Mouse (Mus musculus): ENCODE measurements around the gene Commd3.

Gene Commd3

DNA sequence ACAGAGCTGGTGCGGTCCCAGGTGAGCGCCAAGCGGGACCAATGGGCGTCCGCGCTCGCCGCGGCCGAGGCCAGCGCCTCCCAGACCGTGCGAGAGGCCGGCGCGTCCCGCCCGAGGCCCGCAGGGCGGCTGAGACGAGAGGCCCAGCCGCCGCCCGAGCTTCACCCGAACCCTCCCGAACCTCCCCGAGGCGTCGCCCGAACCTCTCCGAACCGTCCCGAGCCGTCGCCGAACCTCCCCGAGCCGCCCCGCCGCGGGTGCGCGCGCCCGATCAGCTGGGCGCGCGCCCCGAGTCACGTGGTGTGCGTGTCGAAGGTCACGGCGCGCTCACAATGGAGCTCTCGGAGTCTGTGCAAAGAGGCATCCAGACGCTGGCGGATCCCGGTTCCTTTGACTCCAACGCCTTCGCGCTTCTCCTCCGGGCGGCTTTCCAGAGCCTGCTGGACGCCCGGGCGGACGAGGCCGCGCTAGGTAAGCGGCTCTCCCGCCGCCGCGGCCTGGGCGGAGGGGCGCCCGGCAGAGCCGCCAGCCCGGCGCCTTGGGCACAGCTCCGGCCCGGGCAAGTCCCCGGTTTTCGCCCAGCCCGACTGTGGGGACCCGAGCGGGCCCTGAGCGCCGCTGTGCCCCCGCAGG, at the start of gene Commd3:
Gene Commd3, plus strand, starts transcription at position 252 of the 633 bp plus-strand sequence.
- DNase-seq (ENCODE audit: low read depth, low spot score): peak; percentile 92

DNA sequence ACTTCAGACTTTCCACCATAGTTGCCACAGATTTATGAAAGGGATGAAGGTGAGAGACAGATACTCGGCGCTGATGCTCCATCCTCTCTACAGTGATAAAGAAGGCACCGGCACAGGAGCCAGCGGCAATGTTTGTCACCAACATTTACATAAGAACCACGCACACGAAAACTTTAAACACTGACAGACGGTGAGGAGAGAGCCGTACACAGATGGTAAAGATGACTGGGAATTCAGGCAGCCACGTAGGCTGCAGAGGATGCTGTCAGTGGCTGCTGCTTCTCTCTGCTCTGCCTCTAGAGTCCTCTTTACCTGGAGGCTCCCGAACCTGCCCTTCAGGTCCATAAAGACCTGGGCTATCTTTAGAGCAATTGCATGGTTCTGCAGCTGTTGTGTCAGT, 49.0 kb upstream of the Commd3 start:
- DNase-seq (ENCODE audit: low read depth, low spot score): no peak

DNA sequence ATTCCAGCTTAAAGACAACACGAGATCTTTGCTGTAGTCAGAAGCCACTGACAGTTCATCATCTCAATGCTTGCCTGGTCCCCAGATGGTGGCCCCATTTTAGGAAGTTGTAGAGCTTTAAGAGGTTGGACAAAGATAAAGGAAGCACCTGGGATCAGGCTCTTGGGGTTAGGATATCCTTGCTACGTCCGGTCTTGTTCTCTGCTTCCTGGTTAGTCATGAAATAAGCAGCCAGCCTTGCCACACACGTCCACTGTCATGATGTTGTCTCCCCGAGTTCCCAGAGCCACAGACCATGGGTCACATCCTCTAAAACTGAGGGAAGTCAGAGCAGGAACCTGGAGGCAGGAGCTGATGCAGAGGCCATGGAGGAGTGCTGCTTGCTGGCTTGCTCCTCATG, 41.6 kb upstream of the Commd3 start:
- no peak for DNase-seq (ENCODE audit: low read depth, low spot score)

DNA sequence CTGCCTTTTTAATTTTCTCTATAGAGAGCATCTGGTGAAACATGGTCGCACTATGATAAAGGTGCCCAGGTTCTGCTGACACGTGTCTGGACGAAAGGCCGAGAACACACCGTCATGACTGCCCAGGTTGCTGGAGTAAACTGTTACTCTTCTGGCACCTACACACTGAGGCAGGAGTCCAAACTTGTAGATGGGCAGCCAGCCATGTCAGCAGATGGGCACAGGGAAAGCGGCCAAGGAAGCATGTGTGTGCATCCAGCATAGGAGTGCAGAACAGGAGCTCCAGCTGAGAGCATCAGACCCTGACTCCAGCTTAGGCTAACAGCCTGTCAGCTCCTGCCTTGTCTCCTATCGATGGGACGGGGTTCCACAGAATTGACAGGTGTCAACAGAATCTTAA, 37.1 kb upstream of the Commd3 start:
- DNase-seq (ENCODE audit: low read depth, low spot score): no peak

DNA sequence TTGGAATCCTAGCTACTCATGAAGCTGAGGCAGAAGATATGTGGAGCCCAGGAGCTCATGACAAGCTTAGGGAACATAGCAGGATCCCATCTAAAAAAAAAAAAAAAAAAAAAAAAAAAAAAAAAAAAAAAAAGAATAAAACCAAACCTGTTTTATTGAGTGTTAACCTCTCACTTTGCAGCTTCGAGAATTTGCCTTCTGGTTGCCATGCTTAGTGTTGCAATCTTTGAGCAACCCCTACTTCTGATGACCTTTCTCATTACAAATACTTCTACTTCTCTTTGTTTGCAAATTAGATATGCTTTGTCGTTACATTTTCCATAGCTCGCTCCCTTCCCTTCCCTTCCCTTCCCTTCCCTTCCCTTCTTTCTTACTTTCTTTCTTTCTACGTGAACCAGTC, 23.6 kb upstream of the Commd3 start:
- no peak for DNase-seq (ENCODE audit: low read depth, low spot score)

DNA sequence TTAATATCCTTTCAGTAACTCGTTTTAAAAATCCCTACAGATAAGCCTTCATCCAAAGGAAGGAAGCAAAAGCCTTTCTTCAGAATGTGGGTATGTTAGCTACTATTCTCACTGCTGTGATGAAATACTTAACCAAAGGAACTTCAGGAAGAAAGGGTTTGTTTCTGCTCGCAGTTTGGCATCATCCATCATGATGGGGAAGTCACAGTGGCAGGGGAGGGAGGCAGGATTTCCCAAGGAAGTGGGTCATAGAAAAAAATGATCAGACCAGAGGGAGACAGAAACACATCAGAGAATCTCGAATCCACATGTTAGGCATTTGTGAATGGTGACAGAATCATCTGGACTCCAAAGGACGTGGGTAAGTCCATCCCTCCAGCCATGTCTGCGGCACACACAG, 17.4 kb upstream of the Commd3 start:
- DNase-seq (ENCODE audit: low read depth, low spot score): no peak

DNA sequence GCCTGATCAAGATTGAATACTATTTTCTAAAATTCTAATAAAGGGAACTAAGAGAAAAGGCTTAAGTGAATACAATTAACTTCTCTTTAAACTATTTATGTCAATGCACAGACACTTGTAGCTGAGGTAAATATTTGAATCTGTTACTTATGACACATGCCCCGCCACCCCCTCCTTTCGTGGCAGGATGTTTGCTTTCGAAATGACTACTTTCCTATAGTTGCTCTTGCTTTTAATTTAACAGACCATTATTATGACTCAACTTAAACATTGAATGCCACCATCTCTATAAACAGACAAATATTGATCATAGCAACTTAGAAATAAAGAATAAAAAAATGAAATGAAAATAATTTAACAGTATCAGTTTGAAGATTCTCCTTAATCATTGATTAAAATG, 8.2 kb upstream of the Commd3 start:
- DNase-seq (ENCODE audit: low read depth, low spot score): no peak

DNA sequence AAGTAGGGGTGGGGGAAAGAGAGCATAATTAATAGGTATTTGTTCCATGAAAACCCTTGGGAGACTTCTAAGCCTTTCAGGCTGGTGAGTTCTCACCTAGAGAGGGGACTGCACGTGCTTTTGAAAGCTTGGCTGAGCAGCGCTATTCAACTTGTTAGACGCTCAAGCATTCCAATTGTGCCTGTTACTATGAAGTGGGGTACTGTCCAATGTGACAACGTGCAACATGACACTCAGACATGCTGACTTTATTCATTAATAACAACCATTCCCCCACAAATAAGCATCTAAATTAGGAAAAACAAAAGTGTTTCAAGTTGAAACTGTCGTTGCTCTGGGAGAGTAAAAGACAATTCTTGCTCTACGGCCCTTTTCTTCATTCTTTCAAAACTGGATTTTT, 1.1 kb upstream of the Commd3 start:
- no peak for DNase-seq (ENCODE audit: low read depth, low spot score)

DNA sequence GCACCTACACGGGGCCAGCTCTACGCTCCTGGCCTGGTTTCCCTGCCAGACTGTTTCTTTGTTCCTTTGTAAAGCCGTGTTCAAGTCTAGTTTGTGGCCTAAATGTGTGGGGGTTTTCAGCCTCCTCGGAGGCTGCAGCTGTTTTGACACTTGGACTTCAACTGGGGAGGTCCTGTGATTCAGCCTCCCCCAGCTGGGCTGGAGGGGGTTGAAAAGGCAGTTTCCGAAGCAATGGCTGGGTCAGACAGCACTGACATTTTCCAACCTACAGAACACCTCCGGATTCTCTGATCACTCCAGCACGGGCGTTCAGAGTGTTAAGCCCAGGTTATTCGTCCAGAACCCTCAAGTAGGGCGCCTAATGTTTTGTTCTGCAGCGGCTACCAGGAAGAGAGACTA, 581 bp downstream of the Commd3 start:
- no peak for DNase-seq (ENCODE audit: low read depth, low spot score)

DNA sequence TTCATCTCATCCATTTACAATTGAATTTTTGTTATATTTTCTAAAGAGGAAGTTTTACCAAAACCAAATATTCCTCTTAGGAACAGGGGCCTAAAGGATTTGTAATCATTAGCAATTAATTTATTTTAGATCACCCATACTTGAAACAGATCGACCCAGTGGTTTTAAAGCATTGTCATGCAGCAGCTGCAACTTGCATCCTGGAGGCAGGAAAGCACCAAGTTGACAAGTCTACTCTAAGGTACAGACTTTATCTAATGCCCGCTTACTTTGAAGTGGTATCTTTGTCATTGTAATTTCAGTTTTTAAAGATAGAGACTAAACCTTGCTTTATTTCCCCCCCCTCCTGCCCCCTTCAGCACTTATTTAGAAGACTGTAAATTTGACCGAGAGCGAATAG, 1.6 kb downstream of the Commd3 start:
- DNase-seq (ENCODE audit: low read depth, low spot score): no peak

DNA sequence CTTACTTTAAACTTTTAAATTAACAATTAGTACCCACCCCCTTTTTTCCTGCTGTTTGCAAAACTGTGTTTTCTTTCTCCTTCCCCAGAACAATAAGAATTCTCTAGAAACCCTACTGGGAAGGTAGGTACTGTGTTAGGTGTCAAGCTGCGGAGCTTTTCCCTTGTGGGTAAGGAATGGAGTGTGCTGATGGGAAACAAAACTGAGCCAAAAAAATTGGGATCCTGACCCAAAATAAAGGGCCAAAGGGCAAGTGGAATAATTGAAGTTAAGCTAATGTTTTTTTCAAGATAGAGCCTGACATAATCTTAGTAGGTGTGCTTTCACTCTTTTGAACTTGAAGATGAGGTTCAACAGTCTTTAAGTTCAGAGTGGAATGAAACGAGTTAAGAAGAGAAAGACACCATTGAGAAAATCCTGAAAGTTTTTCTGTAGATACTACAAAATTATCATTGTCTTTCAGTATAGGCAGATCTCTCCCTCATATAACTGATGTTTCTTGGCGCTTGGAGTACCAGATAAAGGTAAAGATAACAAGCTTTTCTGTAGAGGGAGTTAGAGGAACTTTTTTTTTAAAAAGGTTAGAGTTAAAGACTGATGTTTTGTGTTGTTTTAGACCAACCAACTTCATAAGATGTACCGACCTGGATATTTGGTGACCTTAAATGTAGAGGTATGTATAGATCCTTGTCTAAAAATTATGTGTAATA, 2.2 kb downstream of the Commd3 start:
- DNase-seq (ENCODE audit: low read depth, low spot score): no peak

DNA sequence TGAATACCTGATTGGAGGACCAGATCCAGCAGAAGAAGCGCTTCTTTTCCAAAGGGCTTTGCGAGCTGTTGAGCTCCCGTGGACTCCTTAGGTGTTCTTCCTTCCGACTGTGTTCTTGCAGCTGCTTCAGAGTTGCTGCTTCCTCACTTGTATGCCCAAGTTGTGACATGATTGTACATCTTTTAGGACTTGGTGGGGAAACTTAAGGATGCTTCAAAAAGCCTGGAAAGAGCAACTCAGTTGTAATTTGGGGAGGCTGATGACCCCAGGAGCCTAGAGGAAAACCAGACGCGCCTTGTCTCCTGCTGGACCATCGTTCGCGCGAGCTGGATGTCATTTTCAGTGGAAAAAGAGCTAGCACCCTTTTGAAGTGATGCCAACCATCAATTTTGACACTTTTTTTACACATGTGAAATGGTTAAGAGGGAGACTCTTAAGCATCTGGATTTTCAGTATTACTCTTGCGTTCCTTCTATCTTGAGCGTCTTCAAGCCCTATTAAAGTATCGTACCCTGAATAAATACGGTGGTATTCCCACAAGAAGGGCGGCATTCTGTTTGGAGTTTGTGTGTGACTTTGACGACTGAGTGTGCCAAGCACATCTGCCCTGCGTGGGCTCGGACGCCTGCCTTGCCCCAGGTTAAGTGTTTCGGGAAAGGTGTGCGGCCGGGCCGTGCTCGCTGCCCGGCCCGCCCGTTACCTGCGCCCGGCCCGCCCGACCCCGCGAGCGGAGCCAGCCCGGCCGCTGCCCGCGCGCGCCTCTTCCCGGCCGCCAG, 3.7 kb downstream of the Commd3 start:
- DNase-seq (ENCODE audit: low read depth, low spot score): no peak

DNA sequence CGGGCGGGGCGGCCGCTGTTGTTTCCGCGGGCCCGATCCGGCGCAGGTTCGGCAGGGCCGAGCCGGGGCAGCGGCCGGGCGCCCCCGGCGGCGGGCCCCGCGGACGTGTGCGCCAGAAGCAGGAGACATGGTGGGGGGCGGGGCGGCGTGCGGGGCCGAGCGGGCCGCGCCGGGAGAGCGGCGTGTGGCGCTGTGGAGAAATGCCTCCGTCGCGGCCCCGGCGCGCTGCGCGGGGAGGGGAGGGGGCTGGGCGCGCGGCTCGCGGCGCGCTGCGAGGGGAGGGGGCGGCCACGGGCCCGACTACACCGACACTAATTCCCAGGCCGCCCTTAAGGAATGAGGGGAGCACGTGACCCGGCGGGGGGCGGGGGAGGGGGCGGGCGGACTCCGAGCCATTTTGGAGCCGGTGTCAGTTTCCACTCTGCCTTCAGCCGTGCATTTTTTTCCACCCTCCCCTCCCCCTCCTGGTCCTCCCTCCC, 4.3 kb downstream of the Commd3 start:
- peak; percentile 93 for DNase-seq (ENCODE audit: low read depth, low spot score)

DNA sequence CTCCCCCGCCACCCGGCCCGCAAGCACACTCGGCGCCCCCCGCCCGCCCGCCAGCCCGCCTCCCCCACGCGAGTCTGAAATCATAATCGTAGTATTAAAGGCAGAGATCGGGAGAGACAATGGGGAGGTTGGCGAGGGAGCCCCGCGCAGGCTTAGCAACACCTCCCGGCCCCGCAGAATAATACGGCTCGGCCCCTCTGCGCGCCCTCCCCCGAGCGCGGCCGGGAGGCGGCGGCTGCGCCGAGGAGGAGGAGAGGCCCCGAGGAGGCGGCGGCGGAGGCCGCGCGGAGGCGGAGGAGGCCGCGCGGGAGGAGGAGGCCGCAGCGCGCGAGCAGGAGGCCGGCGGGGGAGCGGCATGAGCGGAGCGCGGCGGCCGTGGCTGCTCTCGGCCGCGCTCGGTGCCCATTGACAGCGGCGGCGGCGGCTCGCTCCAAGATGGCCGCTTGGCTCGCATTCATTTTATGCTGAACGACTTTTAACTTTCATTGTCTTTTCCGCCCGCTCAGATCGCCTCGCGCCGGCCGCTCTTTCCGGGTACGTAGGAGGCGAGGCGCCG, 4.8 kb downstream of the Commd3 start, which contains the start of gene Bmi1:
Gene Bmi1, plus strand, starts transcription at position 83 of the 556 bp plus-strand sequence.
- no peak for DNase-seq (ENCODE audit: low read depth, low spot score)

DNA sequence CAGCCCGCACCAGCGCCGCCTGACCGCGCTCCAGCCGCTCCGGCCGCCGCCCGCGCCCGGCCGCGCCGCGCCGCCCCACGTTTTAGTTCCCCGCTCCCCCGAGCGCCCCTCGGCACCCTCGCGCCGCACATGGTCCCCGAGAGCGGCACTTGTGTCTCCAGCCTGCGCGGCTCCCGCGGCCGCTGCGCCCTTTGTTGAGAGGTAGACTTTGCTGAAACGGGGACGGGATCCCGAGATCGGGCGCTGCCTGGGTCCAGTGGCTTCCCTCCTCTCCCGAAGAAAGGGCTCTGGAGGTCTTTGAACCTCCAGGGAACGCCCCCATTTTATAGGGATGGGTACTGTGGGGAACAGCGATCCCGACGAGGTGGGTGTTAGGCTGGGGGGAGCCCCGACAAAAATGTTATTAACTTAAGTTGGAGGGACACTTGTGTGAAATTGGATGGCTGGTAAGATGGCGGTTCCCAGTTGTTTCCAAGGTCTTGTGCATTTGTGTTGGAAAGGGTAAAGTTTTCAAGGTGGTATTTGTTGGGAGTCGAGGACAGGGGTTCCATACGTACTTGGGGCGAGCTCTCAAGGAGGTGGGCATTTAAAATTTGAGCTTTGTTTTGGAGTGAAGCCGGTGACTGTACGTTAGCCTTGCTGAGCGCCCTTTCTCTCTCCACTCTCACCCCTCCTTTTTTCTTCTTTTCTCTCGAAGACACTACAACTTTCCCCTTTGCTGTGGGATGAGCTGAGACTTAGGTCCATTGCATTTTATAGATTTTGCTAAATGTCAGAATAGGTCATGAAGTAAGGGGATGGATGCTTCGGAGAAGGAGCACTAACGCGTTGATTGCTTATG, 5.7 kb downstream of the Commd3 start:
- DNase-seq (ENCODE audit: low read depth, low spot score): no peak

DNA sequence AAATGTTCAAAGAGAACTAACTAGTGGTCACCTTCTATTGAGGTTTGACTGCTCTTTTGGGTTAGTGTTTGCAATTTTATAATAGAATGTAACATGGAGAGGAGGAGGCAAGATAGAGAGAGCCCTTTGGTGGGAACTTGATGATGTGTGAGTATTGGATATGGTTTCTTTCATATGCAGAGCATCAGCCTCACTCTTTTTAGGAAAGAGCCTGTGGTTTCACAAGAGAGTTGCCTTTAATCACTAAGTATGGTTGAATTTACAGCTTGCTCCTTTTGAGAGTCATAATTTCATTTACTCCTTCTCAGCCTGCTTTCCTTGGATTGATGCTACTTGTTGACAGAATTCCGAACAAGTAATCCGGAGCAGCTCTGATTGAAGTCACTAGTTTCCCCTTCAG, 7.5 kb downstream of the Commd3 start:
- no peak for DNase-seq (ENCODE audit: low read depth, low spot score)

DNA sequence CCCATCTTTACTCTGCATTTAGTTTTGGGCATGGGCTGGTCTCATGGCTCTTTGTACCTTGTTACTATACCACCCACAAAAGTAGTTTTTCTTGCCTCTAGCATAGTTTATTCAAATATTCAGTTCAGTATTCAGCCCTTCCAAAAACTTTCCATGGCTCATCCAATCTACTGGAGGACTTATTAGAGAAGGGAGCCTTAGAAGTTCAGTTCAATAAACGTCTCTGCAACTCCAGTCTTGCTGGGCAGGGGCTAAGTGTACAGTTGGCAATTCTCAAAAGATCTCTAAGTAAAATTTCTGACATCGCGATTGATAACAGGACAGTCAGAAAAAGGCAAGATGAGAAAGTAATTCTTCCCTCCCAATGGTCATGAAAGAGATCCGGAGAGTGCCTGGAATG, 8.3 kb downstream of the Commd3 start:
- no peak for DNase-seq (ENCODE audit: low read depth, low spot score)

DNA sequence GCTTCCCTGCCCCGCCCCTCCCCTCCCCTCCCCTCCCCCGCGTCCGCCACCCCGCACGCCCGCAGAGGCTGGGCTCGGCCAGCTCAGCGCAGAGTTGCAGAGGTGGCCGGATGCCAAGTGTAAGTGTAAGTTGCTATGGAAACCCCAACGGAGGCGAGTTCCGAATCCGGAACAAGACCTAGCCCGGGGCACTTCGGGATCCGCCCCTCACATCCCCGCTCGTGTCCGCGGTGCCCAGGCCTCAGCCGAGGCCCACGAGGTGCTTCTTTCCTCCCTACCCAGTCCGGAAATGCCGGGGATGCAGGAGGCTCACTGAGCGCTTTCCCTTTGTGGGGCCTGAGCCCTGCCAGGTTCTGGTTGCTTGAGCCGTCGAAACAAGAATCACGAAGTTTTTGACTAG, 8.8 kb downstream of the Commd3 start:
- DNase-seq (ENCODE audit: low read depth, low spot score): no peak

DNA sequence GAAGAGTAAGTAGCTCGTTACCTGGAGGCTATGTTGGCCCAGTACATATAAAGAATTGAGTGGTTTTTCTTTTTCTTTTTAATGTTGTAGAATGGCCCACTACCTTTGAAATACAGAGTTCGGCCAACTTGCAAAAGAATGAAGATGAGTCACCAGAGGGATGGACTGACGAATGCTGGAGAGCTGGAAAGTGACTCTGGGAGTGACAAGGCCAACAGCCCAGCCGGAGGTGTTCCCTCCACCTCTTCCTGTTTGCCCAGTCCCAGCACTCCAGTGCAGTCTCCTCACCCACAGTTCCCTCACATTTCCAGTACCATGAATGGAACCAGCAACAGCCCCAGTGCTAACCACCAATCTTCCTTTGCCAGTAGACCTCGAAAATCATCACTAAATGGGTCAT, 11.9 kb downstream of the Commd3 start:
- DNase-seq (ENCODE audit: low read depth, low spot score): no peak

DNA sequence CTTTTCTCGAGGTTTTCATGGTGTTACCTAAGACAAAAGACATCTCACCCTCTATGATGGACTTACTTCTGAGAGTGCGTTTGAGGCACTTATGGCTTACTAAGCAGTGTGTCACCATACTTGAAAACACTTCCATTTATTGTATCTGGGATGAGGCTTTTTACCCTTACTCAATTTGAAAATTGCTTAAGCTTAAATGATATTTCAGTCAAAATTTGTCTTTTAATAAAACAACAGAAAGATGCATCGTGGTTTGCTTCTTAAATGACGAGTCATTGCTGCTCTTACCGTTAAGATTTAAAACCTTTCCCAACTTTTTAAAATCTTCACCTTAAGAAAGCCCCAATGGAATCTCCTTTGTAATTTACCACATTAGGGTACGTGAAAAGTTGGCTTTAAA, 14.2 kb downstream of the Commd3 start:
- DNase-seq (ENCODE audit: low read depth, low spot score): no peak

DNA sequence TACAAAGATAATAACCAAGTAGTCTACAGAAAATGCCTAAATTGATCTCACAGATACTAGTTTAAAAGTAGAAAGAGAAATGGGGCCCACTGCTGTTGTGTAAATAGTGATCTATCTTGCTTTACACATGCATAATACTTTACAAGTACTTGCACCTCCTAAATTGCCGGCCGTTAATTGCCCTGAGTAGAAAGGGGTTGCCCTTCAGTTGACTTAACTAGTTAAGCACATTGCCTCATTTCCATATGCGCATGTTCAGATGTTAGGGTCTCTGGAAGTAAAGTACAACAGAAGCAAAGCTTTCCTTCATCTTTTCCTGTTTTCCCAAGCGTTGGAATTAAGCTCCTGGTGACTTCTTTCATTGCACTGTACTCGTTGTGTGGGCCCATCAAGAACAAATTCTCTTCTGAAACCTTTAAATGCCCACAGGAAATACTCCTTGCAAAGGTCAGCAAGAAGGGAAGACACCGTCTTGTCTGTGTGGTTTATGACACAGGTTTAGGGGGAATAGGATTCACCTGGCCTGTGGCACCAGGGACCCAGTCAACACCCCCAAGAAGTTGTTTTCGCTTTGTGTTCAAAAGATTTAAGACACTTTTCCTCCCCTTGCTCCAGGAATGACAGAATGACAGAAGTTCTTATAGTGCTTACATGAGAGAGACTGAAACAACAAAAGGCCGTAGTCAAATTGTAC, 14.8 kb downstream of the Commd3 start:
- DNase-seq (ENCODE audit: low read depth, low spot score): no peak

Measured in mesoderm, embryonic 11.5 days (tissue).